Mouse (Mus musculus) liver, embryonic 13.5 days (tissue): ENCODE data around the gene Frmpd2. TPM values are rescaled to one million over a fixed set of nuclear protein-coding genes. Genes with fewer than 3 reads are reported as not detected.
"Not testable (repeated sequence)": the region's sequence is repeated elsewhere in the genome, so short reads cannot be mapped to it uniquely, and the experiment has no call there.

ENCODE experiments used
- ATAC-seq: fragments of 200-750 bp; cut with Nextera tagmentation; 2 replicates; pipeline ENCODE4 v1.8.0; 2017; ENCODE audit warnings: low read depth, mild to moderate bottlenecking, moderate number of reproducible peaks, moderate library complexity
- DNase-seq: peaks from one replicate; pipeline ENCODE4 v3.0.0; 2022
- H3K27ac ChIP-seq: fragments of 300-500 bp; sonication (generic); 2 replicates; pipeline ENCODE4 v1.5.1; 2015; ENCODE audit warnings: moderate library complexity, mild to moderate bottlenecking, inconsistent platforms
- H3K27me3 ChIP-seq: fragments of 300-500 bp; sonication (generic); 2 replicates; pipeline ENCODE4 v1.6.1; 2015; ENCODE audit warnings: mild to moderate bottlenecking, inconsistent platforms
- H3K36me3 ChIP-seq: fragments of 300-500 bp; sonication (generic); 2 replicates; pipeline ENCODE4 v1.6.1; 2015; ENCODE audit warnings: mild to moderate bottlenecking, inconsistent platforms
- H3K4me1 ChIP-seq: fragments of 300-500 bp; sonication (generic); replicated peaks from 2 replicates; pipeline ENCODE4 v1.6.1; 2015; ENCODE audit warnings: inconsistent platforms
- H3K4me2 ChIP-seq: fragments of 300-500 bp; sonication (generic); 2 replicates; pipeline ENCODE4 v1.6.1; 2015; ENCODE audit warnings: inconsistent platforms, mild to moderate bottlenecking, moderate library complexity
- H3K4me3 ChIP-seq: fragments of 300-500 bp; sonication (generic); replicated peaks from 2 replicates; pipeline ENCODE4 v1.5.1; 2015; ENCODE audit warnings: mild to moderate bottlenecking, inconsistent platforms
- H3K9ac ChIP-seq: fragments of 300-500 bp; sonication (generic); 2 replicates; pipeline ENCODE4 v1.6.1; 2015; ENCODE audit warnings: mild to moderate bottlenecking, inconsistent platforms
- H3K9me3 ChIP-seq: fragments of 300-500 bp; sonication (generic); replicated peaks from 2 replicates; pipeline ENCODE4 v1.6.1; 2016; ENCODE audit warnings: inconsistent platforms
- WGBS: fragments of 180-500 bp; shearing (Covaris S2); methylation state at CpG from one replicate; pipeline ENCODE4 v1.1.7; 2015; ENCODE audit not compliant: insufficient replicate concordance; 5-methylcytosine and 5-hydroxymethylcytosine counted together
- polyA plus RNA-seq: library from polyadenylated mRNA; unstranded; fragments of >200 nt; fragmentation: Nextera tagmentation; extraction: Ambion mirVana; gene quantifications from 2 replicates; pipeline ENCODE4 v1.2.1, GENCODE M21; 2015

Gene Frmpd2
- polyA plus RNA-seq, result not detected in 2 replicates

DNA sequence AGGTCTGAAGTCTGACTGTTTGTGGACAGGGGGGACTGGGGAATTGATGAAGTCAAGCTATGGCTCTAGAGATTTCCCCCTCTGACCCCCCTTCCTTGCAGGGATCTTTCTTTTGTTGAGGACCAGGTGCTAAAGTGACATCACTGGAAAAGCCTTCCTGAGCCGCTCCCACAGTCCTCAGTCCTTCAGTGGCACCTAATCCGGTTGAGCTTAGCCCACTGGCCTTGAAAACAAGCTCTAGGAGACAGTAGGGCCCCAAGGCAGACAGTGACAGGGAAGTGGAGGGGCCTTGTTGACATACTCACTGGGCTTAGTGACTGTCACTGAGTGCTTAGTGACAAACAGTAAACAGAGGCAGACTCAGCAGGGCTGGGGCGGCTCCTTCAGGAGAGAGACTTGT is at the start of gene Frmpd2:
Gene Frmpd2, plus strand, starts transcription at position 366 of the 400 bp plus-strand sequence.
- no peak within 1 kb of the TSS for H3K4me3 ChIP-seq
- H3K4me1 ChIP-seq, result no peaks in the 10 kb centered on the region
- WGBS, result 53% methylated on average over 3 of the region's 3 CpGs
- ATAC-seq (no peak), DNase-seq (no peak)
- H3K27ac ChIP-seq, result no peak within 1 kb of the TSS
- no peak within 1 kb of the TSS for H3K9ac ChIP-seq
- no peak within 1 kb of the TSS for H3K4me2 ChIP-seq
- no peaks in the 10 kb centered on the region for H3K36me3 ChIP-seq
- H3K27me3 ChIP-seq, result no peaks in the 10 kb centered on the region
- no peaks in the 10 kb centered on the region for H3K9me3 ChIP-seq

DNA sequence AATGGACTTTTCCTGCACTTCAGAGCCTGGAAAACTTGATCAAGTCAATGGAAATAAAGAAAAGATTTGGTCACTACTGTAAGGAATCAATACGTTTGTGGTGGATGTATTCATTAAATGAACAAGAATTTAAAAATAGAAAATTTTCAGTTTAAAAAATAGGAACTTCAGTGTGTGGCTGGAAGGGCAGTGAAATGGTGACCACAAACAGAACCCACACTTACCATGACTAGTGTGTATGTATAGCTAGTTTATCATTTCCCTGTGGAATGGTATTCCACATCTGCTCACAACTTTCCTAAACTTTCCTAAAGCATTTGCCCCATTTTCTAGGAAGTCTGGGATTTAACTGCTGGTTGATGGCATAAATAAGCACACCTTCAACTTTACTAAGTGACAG is 48.5 kb upstream of the Frmpd2 start:
- 29% methylated on average over 1 of the region's 1 CpGs for WGBS

DNA sequence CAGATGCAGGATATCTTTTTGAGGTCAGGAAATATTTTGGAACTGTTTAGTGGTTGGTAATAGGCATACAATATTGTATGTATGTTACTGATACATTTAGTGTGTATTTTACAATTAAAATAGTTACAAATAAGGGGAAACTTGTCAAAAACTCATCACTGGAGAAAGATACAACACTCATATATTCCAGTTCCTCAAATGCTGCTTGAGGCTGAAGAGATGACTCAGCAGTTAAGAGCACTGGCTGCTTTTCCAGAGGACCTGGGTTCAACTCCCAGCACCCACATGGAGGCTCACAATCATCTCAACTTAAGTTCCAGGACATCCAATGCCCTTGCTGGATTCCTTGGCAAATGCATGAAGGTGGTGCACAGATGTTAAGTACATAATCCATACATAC is 47.4 kb upstream of the Frmpd2 start:
- no peak for DNase-seq
- no peak for ATAC-seq

More for the DNA sequence above, 48.5 kb upstream of the Frmpd2 start:
- Histone ChIP-seq H3K36me3 (no peaks in the 10 kb centered on the region), H3K4me1 (peaks cover 10% of the 10 kb centered on the region; the same call in 1 of the 2 replicates), H3K4me3 (no peak overlapping the region), H3K27ac (no peak overlapping the region), H3K9ac (no peak overlapping the region), H3K9me3 (no peaks in the 10 kb centered on the region), H3K27me3 (no peaks in the 10 kb centered on the region), H3K4me2 (no peak overlapping the region)
- DNase-seq (no peak), ATAC-seq (no peak)

DNA sequence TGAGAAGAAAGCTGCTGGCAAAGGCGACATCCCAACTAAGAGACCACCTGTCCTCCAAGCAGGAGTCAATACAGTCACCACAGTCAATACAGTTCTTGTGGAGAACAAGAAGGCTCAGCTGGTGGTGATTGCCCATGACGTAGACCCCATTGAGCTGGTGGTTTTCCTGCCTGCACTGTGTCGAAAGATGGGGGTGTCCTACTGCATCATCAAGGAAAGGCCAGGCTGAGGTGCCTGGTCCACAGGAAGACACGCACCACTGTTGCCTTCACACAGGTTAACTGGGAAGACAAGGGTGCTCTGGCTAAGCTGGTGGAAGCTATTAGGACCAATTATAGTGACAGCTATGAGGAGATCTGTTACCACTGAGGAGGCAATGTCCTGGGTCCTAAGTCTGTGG is 39.0 kb upstream of the Frmpd2 start:
- not testable (repeated sequence) for H3K4me3 ChIP-seq, ATAC-seq, H3K4me2 ChIP-seq, DNase-seq, H3K9ac ChIP-seq, H3K27me3 ChIP-seq, H3K27ac ChIP-seq, H3K4me1 ChIP-seq
- WGBS, result 67% methylated on average over 4 of the region's 4 CpGs
- H3K9me3 ChIP-seq, result peaks cover 10% of the 10 kb centered on the region; the same call in 1 of the 2 replicates
- peaks cover 10% of the 10 kb centered on the region for H3K36me3 ChIP-seq

More for the DNA sequence above, 47.4 kb upstream of the Frmpd2 start:
- Histone ChIP-seq H3K4me2 (no peak overlapping the region), H3K4me1 (peaks cover 10% of the 10 kb centered on the region; the same call in 1 of the 2 replicates), H3K27me3 (no peaks in the 10 kb centered on the region), H3K27ac (no peak overlapping the region), H3K4me3 (no peak overlapping the region), H3K9me3 (no peaks in the 10 kb centered on the region), H3K9ac (no peak overlapping the region), H3K36me3 (no peaks in the 10 kb centered on the region)

DNA sequence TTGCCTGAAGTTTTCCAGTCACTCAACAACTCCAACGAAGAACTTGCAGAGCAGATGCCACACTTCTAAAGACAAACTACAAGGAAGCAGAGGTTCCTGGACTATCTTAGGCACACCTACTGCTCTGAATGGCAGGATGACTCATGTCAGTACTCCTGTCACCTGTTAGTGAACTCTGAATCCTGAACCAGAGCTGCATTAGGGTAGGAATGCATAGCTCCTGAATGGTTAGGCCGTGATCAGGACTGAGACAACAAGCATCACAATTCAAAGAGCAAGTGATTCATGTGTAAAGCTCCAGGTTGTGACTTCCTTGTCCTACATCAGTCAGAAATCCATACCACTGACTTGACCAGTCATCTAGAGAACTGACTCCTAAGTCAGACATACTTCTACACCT is 27.7 kb upstream of the Frmpd2 start:
- WGBS, result 56% methylated on average over 2 of the region's 2 CpGs
- ATAC-seq, result no peak

DNA sequence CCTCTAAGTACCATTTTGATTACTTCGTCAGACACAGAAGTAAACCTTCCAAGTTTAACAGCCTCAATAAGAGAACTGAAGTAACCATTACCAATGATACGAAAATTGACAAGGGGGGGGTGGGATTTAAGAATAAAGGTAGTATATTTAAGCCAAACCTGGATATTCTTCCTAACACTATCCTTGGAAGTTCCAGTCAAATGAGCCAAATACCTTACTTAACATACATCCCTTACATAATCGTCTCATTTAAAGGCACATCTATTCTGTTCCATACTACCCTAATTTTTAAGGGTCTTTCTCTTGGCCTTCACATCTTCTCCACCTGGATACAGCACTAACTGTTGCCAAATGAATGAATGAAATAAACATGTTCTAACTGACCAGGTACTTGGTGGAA is 25.5 kb upstream of the Frmpd2 start:
- Histone ChIP-seq H3K36me3 (no peaks in the 10 kb centered on the region), H3K4me1 (peaks cover 29% of the 10 kb centered on the region), H3K27ac (no peak overlapping the region), H3K4me2 (peak overlapping the region; percentile 85), H3K9ac (peak overlapping the region; percentile 91), H3K4me3 (peak overlapping the region; percentile 84), H3K27me3 (no peaks in the 10 kb centered on the region), H3K9me3 (no peaks in the 10 kb centered on the region)
- DNase-seq (no peak), ATAC-seq (no peak)
- 44% methylated on average over 3 of the region's 3 CpGs for WGBS

More for the DNA sequence above, 27.7 kb upstream of the Frmpd2 start:
- Histone ChIP-seq H3K4me2 (no peak overlapping the region), H3K36me3 (no peaks in the 10 kb centered on the region), H3K27me3 (no peaks in the 10 kb centered on the region), H3K4me3 (no peak overlapping the region), H3K27ac (no peak overlapping the region), H3K4me1 (peaks cover 29% of the 10 kb centered on the region), H3K9me3 (no peaks in the 10 kb centered on the region), H3K9ac (no peak overlapping the region)
- no peak for DNase-seq

DNA sequence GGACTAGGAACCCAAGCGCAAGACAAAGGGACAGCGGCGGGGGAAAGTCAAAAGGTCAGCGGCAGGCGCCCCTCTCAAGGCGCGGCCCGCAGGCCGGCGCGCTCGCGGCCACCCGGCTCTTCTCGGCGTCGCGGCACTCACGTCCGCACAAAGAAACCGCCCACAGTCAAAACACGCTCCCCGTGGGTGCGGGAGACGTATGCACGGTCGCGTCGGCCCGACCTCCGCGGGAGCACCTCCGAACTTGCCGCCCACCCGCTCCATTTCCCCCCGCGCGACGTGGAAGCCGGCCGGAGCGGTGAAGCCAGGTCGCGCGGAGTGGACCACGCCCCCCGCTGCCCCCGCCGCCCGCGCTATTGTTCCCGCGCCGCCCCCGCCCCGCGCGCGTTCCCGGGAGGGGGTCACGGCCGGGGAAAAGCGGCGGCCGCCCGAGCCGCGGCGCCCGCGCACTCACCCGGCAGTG is 24.9 kb upstream of the Frmpd2 start:
- WGBS, result under 1% methylated on average over 56 of the region's 72 CpGs
- Histone ChIP-seq H3K27me3 (0 out of 2 replicates have a peak, but pooled peaks cover 4% of the 10 kb centered on the region), H3K9me3 (no peaks in the 10 kb centered on the region), H3K27ac (peak overlapping the region; percentile 87), H3K9ac (peak overlapping the region; percentile 91), H3K36me3 (no peaks in the 10 kb centered on the region), H3K4me1 (peaks cover 29% of the 10 kb centered on the region), H3K4me2 (peak overlapping the region; percentile 85), H3K4me3 (peak overlapping the region; percentile 84)
- no peak for DNase-seq
- ATAC-seq, result peak; percentile 19

DNA sequence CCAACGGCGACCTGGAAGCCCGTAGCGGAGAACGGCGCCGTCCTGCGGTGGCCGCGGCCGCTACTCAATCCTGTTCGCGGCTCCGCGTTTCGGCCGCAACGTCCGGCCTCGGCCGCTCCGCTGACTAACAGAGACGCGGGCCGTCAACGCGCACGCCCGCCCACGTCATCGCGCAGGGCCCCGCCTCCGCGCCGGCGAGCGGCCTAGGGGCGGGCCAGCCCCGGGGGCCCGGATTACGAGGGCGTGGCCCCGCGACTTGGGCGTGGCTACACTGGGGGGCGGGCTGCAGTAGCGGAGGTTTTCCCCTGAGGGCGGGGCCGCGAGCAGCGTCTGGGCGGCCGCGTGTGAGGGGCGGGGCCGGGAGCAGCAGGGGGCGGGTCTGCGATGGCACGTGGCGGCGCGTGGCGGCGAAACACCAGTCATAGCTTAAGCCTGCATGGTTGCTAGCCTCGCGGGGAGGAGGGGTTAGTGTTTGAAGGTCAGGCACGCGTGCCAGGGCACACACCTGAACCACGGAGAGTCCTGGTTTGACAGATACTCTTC is 24.4 kb upstream of the Frmpd2 start, which contains the start of gene Mapk8:
Gene Mapk8, minus strand, starts transcription at position 132 of the 543 bp plus-strand sequence.
- peaks cover 27% of the 10 kb centered on the region for H3K4me1 ChIP-seq
- ATAC-seq, result peak; percentile 97
- WGBS, result under 1% methylated on average over 70 of the region's 70 CpGs
- peak within 1 kb of the TSS; percentile 87 for H3K27ac ChIP-seq
- H3K4me3 ChIP-seq, result peak within 1 kb of the TSS; percentile 84
- H3K9ac ChIP-seq, result peak within 1 kb of the TSS; percentile 91
- DNase-seq, result peak; percentile 96
- 0 out of 2 replicates have a peak, but pooled peaks cover 4% of the 10 kb centered on the region for H3K27me3 ChIP-seq
- H3K9me3 ChIP-seq, result no peaks in the 10 kb centered on the region
- no peaks in the 10 kb centered on the region for H3K36me3 ChIP-seq
- H3K4me2 ChIP-seq, result peak within 1 kb of the TSS; percentile 85

DNA sequence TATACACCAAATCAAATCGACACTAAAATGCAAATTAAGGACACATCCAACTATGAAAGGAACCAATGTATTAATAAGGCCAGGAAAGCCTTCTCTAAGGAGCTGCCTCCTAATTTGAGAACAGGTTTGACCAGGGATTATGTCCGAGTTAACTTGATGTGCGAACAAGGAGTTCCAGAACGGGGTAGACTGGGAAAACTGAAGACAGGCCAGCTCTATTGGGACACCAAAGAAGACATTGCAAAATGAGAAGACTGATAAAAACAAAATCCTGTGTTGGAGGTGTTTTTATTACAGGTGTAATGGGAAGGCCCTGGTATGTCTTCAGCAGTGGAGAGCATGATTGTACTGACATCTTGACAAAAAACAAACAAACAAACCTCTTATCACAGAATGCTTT is 23.2 kb upstream of the Frmpd2 start:
- H3K4me3 ChIP-seq, result no peak overlapping the region
- H3K27ac ChIP-seq, result no peak overlapping the region
- no peak overlapping the region for H3K4me2 ChIP-seq
- no peaks in the 10 kb centered on the region for H3K9me3 ChIP-seq
- DNase-seq (no peak), ATAC-seq (no peak)
- H3K36me3 ChIP-seq, result no peaks in the 10 kb centered on the region
- H3K9ac ChIP-seq, result no peak overlapping the region
- H3K27me3 ChIP-seq, result 0 out of 2 replicates have a peak, but pooled peaks cover 4% of the 10 kb centered on the region
- peaks cover 25% of the 10 kb centered on the region for H3K4me1 ChIP-seq
- WGBS, result 79% methylated on average over 4 of the region's 4 CpGs

DNA sequence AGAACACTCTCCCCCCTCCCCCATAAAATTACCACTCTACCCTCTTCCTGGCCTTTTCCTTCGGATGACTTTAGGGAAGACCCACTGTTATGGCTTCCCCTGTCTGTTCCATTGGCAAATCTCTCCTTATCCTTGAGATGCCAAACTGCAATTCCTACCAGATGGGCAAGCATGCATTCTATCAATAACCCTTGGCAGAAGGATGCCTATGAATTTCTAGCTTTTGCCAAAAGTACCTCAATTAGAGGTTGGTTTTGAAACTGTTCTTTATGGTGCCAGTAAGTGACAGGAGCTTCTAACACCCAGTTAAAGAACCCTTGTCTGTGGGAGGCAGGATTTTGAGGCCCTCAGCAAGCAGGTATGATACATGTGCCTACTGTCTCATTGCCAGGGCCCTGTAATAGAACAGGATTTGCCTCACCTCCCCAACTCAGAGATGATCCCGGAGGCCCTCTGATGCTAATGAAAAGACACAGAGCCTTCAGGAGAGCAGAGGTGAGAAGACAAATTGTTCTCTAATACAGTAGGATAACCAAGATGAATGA is 22.1 kb upstream of the Frmpd2 start:
- DNase-seq, result no peak
- Histone ChIP-seq H3K27ac (no peak overlapping the region), H3K36me3 (no peaks in the 10 kb centered on the region), H3K4me2 (no peak overlapping the region), H3K4me1 (peaks cover 16% of the 10 kb centered on the region), H3K27me3 (0 out of 2 replicates have a peak, but pooled peaks cover 4% of the 10 kb centered on the region), H3K9me3 (no peaks in the 10 kb centered on the region), H3K4me3 (no peak overlapping the region), H3K9ac (no peak overlapping the region)
- ATAC-seq, result no peak
- 54% methylated on average over 2 of the region's 2 CpGs for WGBS

DNA sequence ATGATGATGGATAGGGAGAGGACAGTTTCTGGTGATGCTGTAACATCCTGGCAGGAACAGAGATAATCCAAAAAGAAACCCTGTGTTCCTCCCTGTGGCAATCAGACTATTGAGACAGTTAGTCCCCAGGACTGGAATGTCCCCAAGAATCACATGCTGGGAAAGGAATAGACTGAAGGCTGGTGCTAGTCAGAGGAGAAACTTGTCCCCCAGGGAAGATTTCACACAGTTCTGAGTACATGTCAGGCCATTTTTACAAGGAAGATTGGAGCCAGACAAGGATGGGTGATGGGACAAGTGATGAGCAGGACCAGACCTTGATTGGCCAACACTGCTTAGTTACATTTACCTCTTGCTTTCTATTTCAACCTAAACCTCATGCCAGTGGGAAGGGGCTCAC is 21.2 kb upstream of the Frmpd2 start:
- ATAC-seq, result no peak
- Histone ChIP-seq H3K4me1 (peaks cover 12% of the 10 kb centered on the region), H3K9me3 (no peaks in the 10 kb centered on the region), H3K27me3 (0 out of 2 replicates have a peak, but pooled peaks cover 4% of the 10 kb centered on the region), H3K9ac (no peak overlapping the region), H3K27ac (no peak overlapping the region), H3K36me3 (no peaks in the 10 kb centered on the region), H3K4me2 (no peak overlapping the region), H3K4me3 (no peak overlapping the region)
- no peak for DNase-seq

DNA sequence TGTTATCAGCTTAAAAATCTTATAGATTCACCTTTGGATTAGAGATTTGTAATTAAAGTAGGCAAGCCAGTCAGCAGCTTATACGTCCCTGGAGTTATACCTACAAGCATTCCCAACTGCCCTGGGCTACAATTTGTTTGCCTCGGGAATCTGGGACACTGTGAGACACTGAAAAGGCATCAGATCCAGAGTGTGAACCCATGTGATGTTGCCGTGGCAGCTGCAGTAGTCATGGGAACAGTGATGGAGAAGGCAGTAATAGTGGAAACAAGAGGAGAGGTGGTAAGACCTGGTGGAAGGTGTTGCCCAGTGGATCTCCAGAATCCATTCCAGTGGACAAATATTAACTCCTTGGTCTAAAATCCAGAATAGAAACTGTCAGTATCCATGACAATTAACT is 7.8 kb upstream of the Frmpd2 start:
- H3K4me3 ChIP-seq, result no peak overlapping the region
- no peaks in the 10 kb centered on the region for H3K4me1 ChIP-seq
- H3K4me2 ChIP-seq, result no peak overlapping the region
- DNase-seq, result no peak
- H3K9me3 ChIP-seq, result no peaks in the 10 kb centered on the region
- H3K9ac ChIP-seq, result no peak overlapping the region
- H3K27ac ChIP-seq, result no peak overlapping the region
- no peak for ATAC-seq
- H3K27me3 ChIP-seq, result no peaks in the 10 kb centered on the region
- 54% methylated on average over 3 of the region's 3 CpGs for WGBS
- H3K36me3 ChIP-seq, result no peaks in the 10 kb centered on the region
